Mouse (Mus musculus) layer of hippocampus, adult 9-11 months (tissue): ENCODE measurements at regions not wholly inside any gene's neighbourhood (a gene's known extent, or its start where the extent isn't known, plus 50 kb on each side); places are given as distances from the start of the nearest gene placed in this dataset.

Experiments used
- DNase-seq: peaks from one replicate; pipeline ENCODE4 v3.0.0; 2022

- no peak for DNase-seq
Observed at GRCm38 (mm10) chr10:29635828-29636227, 100.2 kb upstream of the Rspo3 start.

- DNase-seq: no peak
Observed at GRCm38 (mm10) chr10:29595455-29595854, 59.8 kb upstream of the Rspo3 start.

- no peak for DNase-seq
Observed at GRCm38 (mm10) chr10:29594969-29595368, 59.3 kb upstream of the Rspo3 start.

- DNase-seq: no peak
Observed at GRCm38 (mm10) chr10:29592906-29593305, 57.2 kb upstream of the Rspo3 start.

- no peak for DNase-seq
Observed at GRCm38 (mm10) chr10:29590187-29590586, 54.5 kb upstream of the Rspo3 start.

GRCm38 (mm10) chr10:29589739-29590138 is 54.1 kb upstream of the Rspo3 start:
- DNase-seq: no peak
